ENCODE assay signal across 20 mouse cellular contexts in genomic region chr7:99632286-99632685, GRCm38 (mm10). TPM values are rescaled to one million over a fixed set of nuclear protein-coding genes. Genes with fewer than 3 reads are reported as not detected.
DNase-seq lines count a peak whose midpoint lies in the region; ATAC-seq and TF ChIP-seq lines count a peak whose summit lies in the region.
"Had no signal": no experiment of that assay in that cellular context is flagged by ENCODE, and none has a peak within 500 bp of the region (broad histone marks: within the 10 kb centered on the region; RNA-seq: fewer than 3 reads in every experiment).

No protein-coding gene starts in this region.

- H3K79me2 ChIP-seq in myocyte (ENCODE audit: control insufficient read depth, insufficient read depth): no peaks in the 10 kb centered on the region

- DNase-seq in embryonic facial prominence, embryonic 11.5 days (ENCODE audit: low spot score): peak; percentile 79
- DNase-seq in embryonic facial prominence, embryonic 10.5 days (ENCODE audit: low spot score): no peak
- DNase-seq in lung, postnatal 0 days (ENCODE audit: low spot score): peak; percentile 54
- no peak for DNase-seq in lung, postnatal 4 days
- DNase-seq in embryo, embryonic 11 days: peak; percentile 63
- DNase-seq in right cerebral cortex, postnatal 14 days: no peak
- DNase-seq in heart, postnatal 36 days: no peak
- DNase-seq: cerebellum, postnatal 14 days; kidney, adult 11 months; kidney, postnatal 14 days; liver; lung, adult 2 months; thymus, postnatal 36 days had no signal

- H3ac ChIP-seq in myocyte (ENCODE audit: control insufficient read depth, insufficient read length): no peak overlapping the region

- no peak overlapping the region for H3K27ac ChIP-seq in embryonic facial prominence, embryonic 11.5 days (replicated peaks; ENCODE audit: low read depth, low read length)
- H3K27ac ChIP-seq in embryonic facial prominence, embryonic 10.5 days (replicated peaks): no peak overlapping the region
- H3K27ac ChIP-seq in lung, postnatal 0 days (ENCODE audit: low read length): no peak overlapping the region
- H3K27ac ChIP-seq: forebrain, embryonic 12.5 days; hindbrain, postnatal 0 days; stomach, postnatal 0 days had no signal

- H3K27me3 ChIP-seq in embryonic facial prominence, embryonic 11.5 days (ENCODE audit: control insufficient read depth, insufficient read depth, low read length): peaks cover 12% of the 10 kb centered on the region
- H3K27me3 ChIP-seq in embryonic facial prominence, embryonic 10.5 days (replicated peaks; ENCODE audit: low read depth, poor library complexity, severe bottlenecking): peaks cover 71% of the 10 kb centered on the region
- H3K27me3 ChIP-seq in lung, postnatal 0 days (replicated peaks; ENCODE audit: insufficient read depth, low read length): peaks cover 8% of the 10 kb centered on the region
- H3K27me3 ChIP-seq in myocyte (ENCODE audit: control insufficient read depth, insufficient read depth, insufficient read length): peaks cover 18% of the 10 kb centered on the region

- no peak for TF ChIP-seq EP300 in lung, postnatal 0 days (IDR thresholded peaks at IDR 0.05)

- no peaks in the 10 kb centered on the region for H3K4me1 ChIP-seq in embryonic facial prominence, embryonic 11.5 days (ENCODE audit: control insufficient read depth, insufficient read depth, low read length)
- H3K4me1 ChIP-seq in embryonic facial prominence, embryonic 10.5 days: peaks cover 5% of the 10 kb centered on the region
- no peaks in the 10 kb centered on the region for H3K4me1 ChIP-seq in lung, postnatal 0 days (ENCODE audit: insufficient read depth, low read depth, low read length)

- WGBS in embryonic facial prominence, embryonic 11.5 days: 11% methylated on average over 6 of the region's 6 CpGs
- 13% methylated on average over 6 of the region's 6 CpGs for WGBS in embryonic facial prominence, embryonic 10.5 days
- WGBS in lung, postnatal 0 days: 14% methylated on average over 6 of the region's 6 CpGs

- H3K9me3 ChIP-seq in embryonic facial prominence, embryonic 11.5 days (replicated peaks; ENCODE audit: control insufficient read depth, low read length): no peaks in the 10 kb centered on the region
- H3K9me3 ChIP-seq in embryonic facial prominence, embryonic 10.5 days: no peaks in the 10 kb centered on the region
- no peaks in the 10 kb centered on the region for H3K9me3 ChIP-seq in lung, postnatal 0 days (ENCODE audit: low read length)
- H3K9me3 ChIP-seq: forebrain, embryonic 12.5 days; heart, embryonic 12.5 days had no signal

- TF ChIP-seq CTCF in lung, postnatal 0 days (IDR thresholded peaks at IDR 0.05): no peak

- H3K9ac ChIP-seq in embryonic facial prominence, embryonic 11.5 days (replicated peaks; ENCODE audit: low read length): no peak overlapping the region
- H3K9ac ChIP-seq in lung, postnatal 0 days (replicated peaks; ENCODE audit: low read depth): no peak overlapping the region
- H3K9ac ChIP-seq: forebrain, embryonic 12.5 days; heart, embryonic 12.5 days had no signal

- no peak overlapping the region for H3K4me3 ChIP-seq in embryonic facial prominence, embryonic 11.5 days (ENCODE audit: low read depth, low read length)
- no peak overlapping the region for H3K4me3 ChIP-seq in embryonic facial prominence, embryonic 10.5 days
- H3K4me3 ChIP-seq in lung, postnatal 0 days (ENCODE audit: low read depth, low read length): no peak overlapping the region
- no peak overlapping the region for H3K4me3 ChIP-seq in myocyte
- H3K4me3 ChIP-seq: forebrain, embryonic 12.5 days; heart, embryonic 12.5 days had no signal

- H3K36me3 ChIP-seq in embryonic facial prominence, embryonic 11.5 days (replicated peaks; ENCODE audit: control insufficient read depth, insufficient read depth, low read depth, low read length): no peaks in the 10 kb centered on the region
- H3K36me3 ChIP-seq in embryonic facial prominence, embryonic 10.5 days (replicated peaks): no peaks in the 10 kb centered on the region
- H3K36me3 ChIP-seq in lung, postnatal 0 days (ENCODE audit: insufficient read depth, low read length): no peaks in the 10 kb centered on the region
- no peaks in the 10 kb centered on the region for H3K36me3 ChIP-seq in myocyte (ENCODE audit: control insufficient read depth, insufficient read depth)
- H3K36me3 ChIP-seq: forebrain, embryonic 12.5 days; heart, embryonic 12.5 days had no signal

- ATAC-seq in embryonic facial prominence, embryonic 11.5 days (replicated peaks; ENCODE audit: insufficient number of reproducible peaks, low FRiP score, low TSS enrichment, low read depth): no peak
- no peak for ATAC-seq in lung, postnatal 0 days
- ATAC-seq: hindbrain, postnatal 0 days; Patski had no signal

- no peak for TF ChIP-seq POLR2A in myocyte (IDR thresholded peaks at IDR 0.05; ENCODE audit: insufficient read length, low read depth)

- intact Hi-C loops in heart, postnatal 36 days (cut with DNase I): no loop called here

- H3K4me2 ChIP-seq in embryonic facial prominence, embryonic 11.5 days (ENCODE audit: low read depth, low read length): no peak overlapping the region
- H3K4me2 ChIP-seq in lung, postnatal 0 days (replicated peaks; ENCODE audit: low read depth, low read length): no peak overlapping the region
- no peak overlapping the region for H3K4me2 ChIP-seq in myocyte (ENCODE audit: low read depth)
- H3K4me2 ChIP-seq: forebrain, embryonic 12.5 days; heart, embryonic 12.5 days had no signal

TF ChIP-seq in myocyte, 11 proteins besides CTCF, POLR2A, EP300 and RAD21:
- TF ChIP-seq E2F4 (IDR thresholded peaks at IDR 0.05; ENCODE audit: insufficient read depth) (no peak), REST (IDR thresholded peaks at IDR 0.05; ENCODE audit: insufficient read depth, insufficient read length) (peak; percentile 61)
TF ChIP-seq in myocyte: peak in this region for 1.

RNA-seq across cellular contexts. Expression of gene Tpbgl, which starts 5.4 kb away (rescaled TPM):
- 0.49 and 0.74 TPM in 2 replicates for polyA plus RNA-seq in embryonic facial prominence, embryonic 11.5 days (2014; fragmentation: Nextera tagmentation; extraction: Ambion mirVana)
- polyA plus RNA-seq in embryonic facial prominence, embryonic 10.5 days (2016; fragmentation: Nextera tagmentation; extraction: Ambion mirVana): 0.55 and 0.60 TPM in 2 replicates
- 0.58 and 0.79 TPM in 2 replicates for polyA plus RNA-seq in lung, postnatal 0 days (2015; fragmentation: Nextera tagmentation; extraction: Ambion mirVana)
- not detected for polyA plus RNA-seq in myocyte (2012; fragmentation: generic; extraction: Trizol)
- 1 to 10 TPM; 3.0 to 3.6 TPM for total RNA-seq in heart, postnatal 36 days (2021)
- total RNA-seq: hematopoietic stem cell, adult 5-6 weeks had no signal

Comparison
In these comparisons a context has a peak if more than half of its experiments do, and no peak if none do; other contexts are left out.
1. DNase-seq: peak in embryonic facial prominence, embryonic 11.5 days (single experiment), lung, postnatal 0 days (single experiment) and embryo, embryonic 11 days (single experiment); none in embryonic facial prominence, embryonic 10.5 days (single experiment), lung, postnatal 4 days (0 of 2), right cerebral cortex, postnatal 14 days (single experiment) and heart, postnatal 36 days (0 of 2).